Mouse (Mus musculus) myocyte (in vitro differentiated cells): Measurements from ENCODE around the gene Hoxb4. TPM values are rescaled to one million over a fixed set of nuclear protein-coding genes. Genes with fewer than 3 reads are reported as not detected.

ENCODE experiments used
- H3K27me3 ChIP-seq: one replicate; pipeline ENCODE4 v1.6.1; 2011; ENCODE audit not compliant: control insufficient read depth, insufficient read depth, insufficient read length
- H3K36me3 ChIP-seq: one replicate; pipeline ENCODE4 v1.6.1; 2011; ENCODE audit not compliant: control insufficient read depth, insufficient read depth
- H3K4me2 ChIP-seq: one replicate; pipeline ENCODE4 v1.6.1; 2011; ENCODE audit warnings: low read depth, control low read depth
- H3K4me3 ChIP-seq: one replicate; pipeline ENCODE4 v1.5.1; 2011; ENCODE audit warnings: mild to moderate bottlenecking, control low read depth, moderate library complexity
- H3K79me2 ChIP-seq: one replicate; pipeline ENCODE4 v1.6.1; 2011; ENCODE audit not compliant: control insufficient read depth, insufficient read depth
- H3ac ChIP-seq: one replicate; pipeline ENCODE4 v1.6.1; 2011; ENCODE audit not compliant: control insufficient read depth, insufficient read length
- CEBPB ChIP-seq: IDR thresholded peaks from 2 replicates; pipeline ENCODE4 v1.6.1; 2011; ENCODE audit warnings: mild to moderate bottlenecking, moderate library complexity; ENCODE audit not compliant: poor library complexity, insufficient read depth, severe bottlenecking
- E2F4 ChIP-seq: IDR thresholded peaks from one replicate; pipeline ENCODE4 v1.6.1; 2011; ENCODE audit warnings: mild to moderate bottlenecking, control low read depth, moderate library complexity; ENCODE audit not compliant: insufficient read depth
- MAX ChIP-seq: IDR thresholded peaks from one replicate; pipeline ENCODE4 v1.6.1; 2011; ENCODE audit warnings: low read depth, mild to moderate bottlenecking, control low read depth
- MYOD1 ChIP-seq, 3 experiments: IDR thresholded peaks; one replicate each; pipeline ENCODE4 v1.6.1; 2011; ENCODE audit warnings: control low read depth in 2 of 3, low read depth in 2 of 3, mild to moderate bottlenecking in 2 of 3, moderate library complexity in 1 of 3; ENCODE audit not compliant: insufficient read length in 2 of 3, control insufficient read depth in 1 of 3
- MYOG ChIP-seq, 3 experiments: IDR thresholded peaks; one replicate each; pipeline ENCODE4 v1.6.1; 2011; ENCODE audit warnings: control low read depth in 2 of 3, low read depth in 2 of 3, mild to moderate bottlenecking in 2 of 3; ENCODE audit not compliant: insufficient read length in 2 of 3, control insufficient read depth in 1 of 3, insufficient read depth in 1 of 3
- POLR2A ChIP-seq: IDR thresholded peaks from one replicate; pipeline ENCODE4 v1.6.1; 2011; ENCODE audit warnings: low read depth, mild to moderate bottlenecking, control low read depth, moderate library complexity; ENCODE audit not compliant: insufficient read length
- POLR2AphosphoS2 ChIP-seq: IDR thresholded peaks from one replicate; pipeline ENCODE4 v1.6.1; 2011; ENCODE audit warnings: low read depth, control low read depth; ENCODE audit not compliant: insufficient read length
- REST ChIP-seq: IDR thresholded peaks from one replicate; pipeline ENCODE4 v1.6.1; 2011; ENCODE audit warnings: mild to moderate bottlenecking, control low read depth, moderate library complexity; ENCODE audit not compliant: insufficient read depth, insufficient read length
- SRF ChIP-seq: IDR thresholded peaks from one replicate; pipeline ENCODE4 v1.6.1; 2011; ENCODE audit warnings: low read depth; ENCODE audit not compliant: control insufficient read depth, insufficient read length
- TCF12 ChIP-seq: IDR thresholded peaks from one replicate; pipeline ENCODE4 v1.6.1; 2011; ENCODE audit warnings: mild to moderate bottlenecking, control low read depth; ENCODE audit not compliant: poor library complexity, insufficient read depth, severe bottlenecking
- TCF3 ChIP-seq: IDR thresholded peaks from one replicate; pipeline ENCODE4 v1.6.1; 2011; ENCODE audit warnings: low read depth, control low read depth; ENCODE audit not compliant: insufficient read length
- USF1 ChIP-seq: IDR thresholded peaks from one replicate; pipeline ENCODE4 v1.6.1; 2011; ENCODE audit warnings: low read depth, mild to moderate bottlenecking, control low read depth, moderate library complexity
- polyA plus RNA-seq: library from polyadenylated mRNA; unstranded; fragments of >200 nt; fragmentation: generic; extraction: Trizol; gene quantifications from one replicate; pipeline ENCODE4 v1.2.1, GENCODE M21; 2012; ENCODE audit warnings: missing spikeins

Gene Hoxb4
- polyA plus RNA-seq, 1 experiment = not detected

DNA sequence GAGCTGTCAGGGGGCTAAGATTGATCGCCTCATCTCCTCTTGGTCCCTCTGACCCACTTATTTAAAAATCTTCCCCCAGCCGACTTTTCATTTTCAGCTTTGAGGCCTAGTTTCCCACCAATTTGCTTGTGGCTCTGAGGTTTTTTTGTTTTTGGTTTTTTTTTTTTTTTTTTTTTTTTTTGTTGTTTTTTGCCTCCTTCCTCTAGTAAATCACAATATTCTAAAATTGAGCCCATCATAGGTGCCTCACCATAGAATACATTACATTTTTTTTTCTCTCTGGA, 32.2 kb downstream of the Hoxb4 start, which contains the start of gene Hoxb2:
TSS of gene Hoxb2 (plus strand) at position 185 of the 284 bp plus-strand sequence.
- H3K79me2 ChIP-seq = no peaks in the 10 kb centered on the region
- TF ChIP-seq TCF3 = no peak
- no peak for TF ChIP-seq USF1
- TF ChIP-seq CEBPB = no peak
- peaks cover 63% of the 10 kb centered on the region for H3K27me3 ChIP-seq
- no peaks in the 10 kb centered on the region for H3K36me3 ChIP-seq
- H3K4me2 ChIP-seq = no peak within 1 kb of the TSS
- H3K4me3 ChIP-seq = no peak within 1 kb of the TSS
- no peak within 1 kb of the TSS for H3ac ChIP-seq

DNA sequence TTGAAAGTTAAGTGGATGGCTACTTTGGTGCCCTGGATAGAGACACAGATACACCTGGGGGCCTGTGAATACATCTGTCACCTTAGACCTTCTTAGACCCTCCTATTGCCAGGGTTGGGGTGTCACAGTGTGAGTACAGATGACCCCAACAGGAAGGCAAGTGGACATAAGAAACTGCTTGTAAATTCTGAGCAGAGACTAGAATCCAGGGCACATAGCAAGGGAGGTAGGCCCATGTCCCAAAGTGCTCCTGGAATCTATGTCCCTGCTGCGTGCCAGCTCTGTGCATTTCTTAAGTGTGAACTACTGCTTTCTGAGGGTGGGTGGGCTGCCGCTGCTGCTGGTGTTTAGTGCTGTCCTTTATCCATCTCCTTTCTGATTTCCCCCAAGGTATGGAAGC, 32.7 kb downstream of the Hoxb4 start:
- Histone ChIP-seq H3K4me3 (no peak overlapping the region), H3K36me3 (no peaks in the 10 kb centered on the region), H3K27me3 (peaks cover 59% of the 10 kb centered on the region), H3K4me2 (no peak overlapping the region), H3K79me2 (no peaks in the 10 kb centered on the region), H3ac (no peak overlapping the region)
- TF ChIP-seq REST = no peak
- no peak for TF ChIP-seq MAX
- TF ChIP-seq CEBPB = no peak
- no peak for TF ChIP-seq POLR2AphosphoS2
- no peak for TF ChIP-seq SRF
- TF ChIP-seq POLR2A = no peak
- no peak for TF ChIP-seq USF1
- no peak for TF ChIP-seq TCF3
- TF ChIP-seq MYOD1 (IDR thresholded peaks at IDR 0.05; ENCODE audit: control insufficient read depth in 1 of 3, insufficient read length in 2 of 3, low read depth in 2 of 3) = no peak
- TF ChIP-seq E2F4 = no peak
- TF ChIP-seq TCF12 = no peak

DNA sequence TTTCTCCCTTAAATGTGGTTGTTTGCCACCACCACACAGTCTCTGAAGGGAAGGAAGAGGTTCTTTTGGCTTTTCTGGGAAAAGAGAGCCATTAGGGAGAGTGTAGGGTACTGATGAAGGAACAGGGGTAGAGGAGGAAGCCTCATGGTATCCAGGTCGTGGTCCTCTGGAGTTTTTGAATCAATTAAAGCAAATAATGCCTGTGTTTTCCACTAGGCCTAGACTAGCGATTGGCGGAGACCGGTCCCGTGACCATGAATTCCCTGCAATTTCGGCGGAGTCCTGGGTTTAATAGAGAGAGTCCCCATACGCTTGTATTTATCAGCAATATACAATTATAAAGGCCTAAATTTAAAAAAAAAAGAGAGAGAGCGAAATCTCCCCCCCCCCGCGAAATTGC, 33.2 kb downstream of the Hoxb4 start:
- Histone ChIP-seq H3ac (no peak overlapping the region), H3K27me3 (peaks cover 59% of the 10 kb centered on the region), H3K36me3 (no peaks in the 10 kb centered on the region), H3K79me2 (no peaks in the 10 kb centered on the region), H3K4me2 (no peak overlapping the region), H3K4me3 (no peak overlapping the region)
- TF ChIP-seq POLR2A = no peak
- TF ChIP-seq TCF12 = no peak
- TF ChIP-seq E2F4 = no peak
- no peak for TF ChIP-seq POLR2AphosphoS2
- TF ChIP-seq USF1 = no peak
- no peak for TF ChIP-seq TCF3
- TF ChIP-seq MAX = no peak
- no peak for TF ChIP-seq MYOD1 (IDR thresholded peaks at IDR 0.05; ENCODE audit: control insufficient read depth in 1 of 3, insufficient read length in 2 of 3, low read depth in 2 of 3)
- no peak for TF ChIP-seq MYOG (IDR thresholded peaks at IDR 0.05; ENCODE audit: control insufficient read depth in 1 of 3, insufficient read depth in 1 of 3, insufficient read length in 2 of 3, low read depth in 2 of 3)
- TF ChIP-seq REST = no peak
- TF ChIP-seq SRF = no peak
- TF ChIP-seq CEBPB = no peak

DNA sequence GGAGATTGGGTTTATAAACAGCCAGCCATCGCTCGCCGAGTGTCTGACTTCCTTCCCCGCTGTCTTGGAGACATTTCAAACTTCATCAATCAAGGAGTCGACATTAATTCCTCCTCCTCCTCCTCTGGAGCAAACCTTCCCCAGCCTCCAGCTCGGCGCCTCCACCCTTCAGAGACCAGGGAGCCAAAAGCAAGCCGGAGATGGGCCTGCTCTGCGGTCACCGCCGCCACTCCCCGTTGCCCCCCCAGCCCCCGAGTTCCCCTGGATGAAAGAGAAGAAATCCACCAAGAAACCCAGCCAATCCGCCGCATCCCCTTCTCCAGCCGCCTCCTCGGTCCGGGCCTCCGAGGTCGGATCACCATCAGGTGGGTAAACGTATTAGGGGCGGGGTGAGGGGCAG, 33.8 kb downstream of the Hoxb4 start:
- no peak for TF ChIP-seq TCF3
- no peak for TF ChIP-seq MYOD1 (IDR thresholded peaks at IDR 0.05; ENCODE audit: control insufficient read depth in 1 of 3, insufficient read length in 2 of 3, low read depth in 2 of 3)
- TF ChIP-seq POLR2AphosphoS2 = no peak
- TF ChIP-seq MAX = no peak
- no peak for TF ChIP-seq MYOG (IDR thresholded peaks at IDR 0.05; ENCODE audit: control insufficient read depth in 1 of 3, insufficient read depth in 1 of 3, insufficient read length in 2 of 3, low read depth in 2 of 3)
- TF ChIP-seq REST = no peak
- TF ChIP-seq SRF = no peak
- TF ChIP-seq CEBPB = no peak
- TF ChIP-seq USF1 = no peak
- TF ChIP-seq TCF12 = no peak
- no peak for TF ChIP-seq POLR2A
- no peak for TF ChIP-seq E2F4
- H3K4me3 ChIP-seq = no peak overlapping the region
- no peaks in the 10 kb centered on the region for H3K79me2 ChIP-seq
- H3K36me3 ChIP-seq = no peaks in the 10 kb centered on the region
- H3ac ChIP-seq = no peak overlapping the region
- peaks cover 59% of the 10 kb centered on the region for H3K27me3 ChIP-seq
- H3K4me2 ChIP-seq = no peak overlapping the region

GRCm38 (mm10) chr11:96352691-96353521, 34.8 kb downstream of the Hoxb4 start:
- no peak overlapping the region for H3K4me3 ChIP-seq
- H3ac ChIP-seq = no peak overlapping the region
- TF ChIP-seq USF1 (no peak), TCF12 (no peak), MYOD1 (IDR thresholded peaks at IDR 0.05; ENCODE audit: control insufficient read depth in 1 of 3, insufficient read length in 2 of 3, low read depth in 2 of 3) (no peak), CEBPB (no peak), POLR2AphosphoS2 (no peak), POLR2A (no peak), MYOG (IDR thresholded peaks at IDR 0.05; ENCODE audit: control insufficient read depth in 1 of 3, insufficient read depth in 1 of 3, insufficient read length in 2 of 3, low read depth in 2 of 3) (no peak), SRF (no peak), E2F4 (no peak), REST (no peak), TCF3 (no peak), MAX (no peak)
- H3K36me3 ChIP-seq = no peaks in the 10 kb centered on the region
- no peak overlapping the region for H3K4me2 ChIP-seq
- no peaks in the 10 kb centered on the region for H3K79me2 ChIP-seq
- H3K27me3 ChIP-seq = peaks cover 62% of the 10 kb centered on the region
